Mouse (Mus musculus): ENCODE results near the gene Slco1a1. TPM values are rescaled to one million over a fixed set of nuclear protein-coding genes. Genes with fewer than 3 reads are reported as not detected.

The Slco1a1 gene
- polyA plus RNA-seq (2015; fragmentation: Nextera tagmentation; extraction: Ambion mirVana), result 0.52 and 0.67 TPM in 2 replicates

DNA sequence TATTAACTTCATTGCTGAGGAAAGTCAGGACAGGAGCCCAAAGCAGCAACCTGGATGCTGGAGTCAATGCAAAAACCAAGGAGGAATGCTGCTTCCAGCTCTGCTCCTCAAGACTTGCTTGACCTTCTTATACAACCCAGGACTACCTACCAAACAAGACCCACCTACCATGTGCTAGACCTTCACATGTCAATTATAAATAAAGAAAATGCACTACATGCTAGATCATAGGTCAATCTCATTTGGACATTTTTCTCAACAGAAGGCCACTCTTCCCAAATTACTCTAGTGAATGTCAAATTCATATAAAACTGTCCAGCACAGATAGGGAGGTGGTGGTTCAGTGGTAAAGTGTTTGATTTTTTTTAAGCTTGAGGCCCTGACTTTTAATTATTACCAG, at the start of gene Slco1a1:
Gene Slco1a1, minus strand, starts transcription at position 101 of the 400 bp plus-strand sequence.
- H3K4me1 ChIP-seq (ENCODE audit: insufficient read depth), result no peaks in the 10 kb centered on the region
- no peaks in the 10 kb centered on the region for H3K9me3 ChIP-seq (ENCODE audit: low read length)
- ATAC-seq, result no peak
- H3K4me3 ChIP-seq (ENCODE audit: low read depth, low read length), result no peak within 1 kb of the TSS
- no peaks in the 10 kb centered on the region for H3K27me3 ChIP-seq (ENCODE audit: insufficient read depth, low read length)
- no peaks in the 10 kb centered on the region for H3K36me3 ChIP-seq (replicated peaks; ENCODE audit: insufficient read depth, low read length)
- no peak within 1 kb of the TSS for H3K4me2 ChIP-seq (ENCODE audit: low read depth, low read length)
- TF ChIP-seq EP300 (IDR thresholded peaks at IDR 0.05; ENCODE audit: low read depth) (no peak), CTCF (IDR thresholded peaks at IDR 0.05; ENCODE audit: low read depth) (no peak)
- DNase-seq, result no peak
- no peak within 1 kb of the TSS for H3K27ac ChIP-seq (ENCODE audit: low read depth)
- no peak within 1 kb of the TSS for H3K9ac ChIP-seq (replicated peaks)

DNA sequence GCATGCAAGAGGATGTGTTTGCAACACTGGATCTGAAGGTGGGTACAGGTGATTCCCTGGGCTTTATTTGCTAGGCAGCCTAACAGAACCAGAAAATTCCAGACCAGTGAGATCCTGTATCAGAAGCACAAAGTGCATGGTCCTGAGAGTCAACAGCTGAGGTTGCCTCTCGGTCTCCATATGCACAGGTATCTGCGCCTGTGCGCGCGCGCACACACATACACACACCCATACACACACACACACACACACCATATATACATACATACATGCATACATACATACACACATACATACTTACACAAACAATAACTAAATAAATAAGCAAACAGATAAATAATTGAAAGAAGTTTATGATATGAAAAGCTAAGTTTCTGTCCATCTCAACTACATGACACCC, 40.0 kb upstream of the Slco1a1 start:
- DNase-seq, result no peak
- no peak overlapping the region for H3K4me3 ChIP-seq (ENCODE audit: low read depth, low read length)

DNA sequence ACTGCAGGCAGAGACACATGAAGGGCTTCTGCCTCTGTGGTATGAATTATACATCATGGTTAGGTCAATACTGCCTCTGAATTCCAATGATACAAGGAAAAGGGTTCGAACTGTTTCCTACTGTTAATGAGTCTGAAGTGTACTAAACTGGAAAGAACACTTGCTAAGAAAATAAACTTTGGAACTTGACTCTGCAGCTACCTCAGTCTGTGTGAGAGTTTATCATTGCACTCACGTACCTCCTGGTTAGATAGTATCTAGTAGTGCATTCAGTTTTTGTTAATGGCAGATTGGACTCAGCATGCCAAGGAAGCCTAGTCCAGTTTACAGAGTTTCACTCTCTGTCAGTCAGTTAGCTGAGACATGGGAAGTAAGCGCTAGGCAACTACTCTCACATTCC, 37.9 kb upstream of the Slco1a1 start:
- Histone ChIP-seq H3K4me1 (ENCODE audit: insufficient read depth) (no peaks in the 10 kb centered on the region), H3K4me3 (ENCODE audit: low read depth, low read length) (no peak overlapping the region), H3K9ac (replicated peaks) (no peak overlapping the region), H3K4me2 (ENCODE audit: low read depth, low read length) (no peak overlapping the region), H3K27ac (ENCODE audit: low read depth) (no peak overlapping the region), H3K27me3 (ENCODE audit: insufficient read depth, low read length) (no peaks in the 10 kb centered on the region), H3K36me3 (replicated peaks; ENCODE audit: insufficient read depth, low read length) (no peaks in the 10 kb centered on the region), H3K9me3 (ENCODE audit: low read length) (no peaks in the 10 kb centered on the region)
- TF ChIP-seq CTCF (IDR thresholded peaks at IDR 0.05; ENCODE audit: low read depth), result no peak
- TF ChIP-seq EP300 (IDR thresholded peaks at IDR 0.05; ENCODE audit: low read depth), result no peak
- WGBS (ENCODE audit: insufficient replicate concordance), result 67% methylated on average over 3 of the region's 3 CpGs
- ATAC-seq, result no peak
- no peak for DNase-seq

More for the DNA sequence above, 40.0 kb upstream of the Slco1a1 start:
- H3K4me1 ChIP-seq (ENCODE audit: insufficient read depth), result no peaks in the 10 kb centered on the region
- H3K4me2 ChIP-seq (ENCODE audit: low read depth, low read length), result no peak overlapping the region
- H3K9me3 ChIP-seq (ENCODE audit: low read length), result no peaks in the 10 kb centered on the region
- H3K36me3 ChIP-seq (replicated peaks; ENCODE audit: insufficient read depth, low read length), result no peaks in the 10 kb centered on the region
- no peak overlapping the region for H3K27ac ChIP-seq (ENCODE audit: low read depth)
- H3K9ac ChIP-seq (replicated peaks), result no peak overlapping the region
- WGBS (ENCODE audit: insufficient replicate concordance), result 91% methylated on average over 6 of the region's 6 CpGs
- ATAC-seq, result no peak
- TF ChIP-seq CTCF (IDR thresholded peaks at IDR 0.05; ENCODE audit: low read depth) (no peak), EP300 (IDR thresholded peaks at IDR 0.05; ENCODE audit: low read depth) (no peak)
- H3K27me3 ChIP-seq (ENCODE audit: insufficient read depth, low read length), result no peaks in the 10 kb centered on the region

DNA sequence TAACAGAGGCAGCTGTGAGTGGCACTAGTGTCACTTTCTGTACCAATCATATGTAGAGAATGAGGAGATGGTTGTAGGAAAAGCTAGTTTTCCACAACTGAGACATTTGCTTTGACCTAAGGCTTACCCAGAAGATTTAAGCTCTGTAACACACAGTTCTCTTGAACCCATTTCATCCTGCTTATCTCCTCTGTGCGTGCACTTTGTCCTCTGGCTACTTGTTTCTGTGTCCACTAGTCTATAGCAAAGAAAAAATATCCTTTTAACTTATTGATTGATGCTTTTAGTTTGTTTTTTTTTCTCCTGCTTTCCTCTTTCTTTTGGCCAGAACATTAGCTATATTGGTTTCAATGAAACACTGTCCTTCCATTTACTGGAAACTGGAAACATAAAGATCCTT, 15.7 kb upstream of the Slco1a1 start:
- H3K9me3 ChIP-seq (ENCODE audit: low read length), result no peaks in the 10 kb centered on the region
- no peak overlapping the region for H3K4me2 ChIP-seq (ENCODE audit: low read depth, low read length)
- H3K4me1 ChIP-seq (ENCODE audit: insufficient read depth), result no peaks in the 10 kb centered on the region
- DNase-seq, result no peak
- TF ChIP-seq EP300 (IDR thresholded peaks at IDR 0.05; ENCODE audit: low read depth) (no peak), CTCF (IDR thresholded peaks at IDR 0.05; ENCODE audit: low read depth) (no peak)
- H3K4me3 ChIP-seq (ENCODE audit: low read depth, low read length), result no peak overlapping the region
- H3K27me3 ChIP-seq (ENCODE audit: insufficient read depth, low read length), result no peaks in the 10 kb centered on the region
- WGBS (ENCODE audit: insufficient replicate concordance), result 40% methylated on average over 1 of the region's 1 CpGs
- no peak overlapping the region for H3K27ac ChIP-seq (ENCODE audit: low read depth)
- ATAC-seq, result no peak
- no peak overlapping the region for H3K9ac ChIP-seq (replicated peaks)
- H3K36me3 ChIP-seq (replicated peaks; ENCODE audit: insufficient read depth, low read length), result no peaks in the 10 kb centered on the region

DNA sequence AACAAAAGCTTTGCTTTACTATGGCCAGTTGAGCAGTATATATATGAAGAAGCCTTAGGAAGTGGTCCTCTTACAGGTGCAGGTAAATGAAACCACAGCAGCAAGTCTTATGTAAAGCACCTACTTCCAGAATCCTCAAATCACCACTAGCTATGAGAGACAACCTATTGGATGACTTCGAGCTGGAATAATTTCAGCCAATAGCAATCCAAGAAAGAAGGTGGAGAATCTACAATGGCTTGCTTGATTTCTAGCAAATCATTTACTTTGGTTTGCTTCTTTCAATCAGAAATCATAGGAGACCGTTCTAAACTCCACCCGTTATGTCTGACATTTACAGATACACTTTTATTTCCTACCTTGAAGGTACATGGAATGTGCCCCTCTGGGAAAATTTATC, 15.1 kb upstream of the Slco1a1 start:
- no peak overlapping the region for H3K27ac ChIP-seq (ENCODE audit: low read depth)
- ATAC-seq (no peak), DNase-seq (no peak)
- H3K27me3 ChIP-seq (ENCODE audit: insufficient read depth, low read length), result no peaks in the 10 kb centered on the region
- H3K4me2 ChIP-seq (ENCODE audit: low read depth, low read length), result no peak overlapping the region
- WGBS (ENCODE audit: insufficient replicate concordance), result 69% methylated on average over 3 of the region's 3 CpGs
- H3K9ac ChIP-seq (replicated peaks), result no peak overlapping the region
- no peaks in the 10 kb centered on the region for H3K36me3 ChIP-seq (replicated peaks; ENCODE audit: insufficient read depth, low read length)
- H3K9me3 ChIP-seq (ENCODE audit: low read length), result no peaks in the 10 kb centered on the region
- TF ChIP-seq CTCF (IDR thresholded peaks at IDR 0.05; ENCODE audit: low read depth), result no peak
- TF ChIP-seq EP300 (IDR thresholded peaks at IDR 0.05; ENCODE audit: low read depth), result no peak
- no peak overlapping the region for H3K4me3 ChIP-seq (ENCODE audit: low read depth, low read length)
- no peaks in the 10 kb centered on the region for H3K4me1 ChIP-seq (ENCODE audit: insufficient read depth)

DNA sequence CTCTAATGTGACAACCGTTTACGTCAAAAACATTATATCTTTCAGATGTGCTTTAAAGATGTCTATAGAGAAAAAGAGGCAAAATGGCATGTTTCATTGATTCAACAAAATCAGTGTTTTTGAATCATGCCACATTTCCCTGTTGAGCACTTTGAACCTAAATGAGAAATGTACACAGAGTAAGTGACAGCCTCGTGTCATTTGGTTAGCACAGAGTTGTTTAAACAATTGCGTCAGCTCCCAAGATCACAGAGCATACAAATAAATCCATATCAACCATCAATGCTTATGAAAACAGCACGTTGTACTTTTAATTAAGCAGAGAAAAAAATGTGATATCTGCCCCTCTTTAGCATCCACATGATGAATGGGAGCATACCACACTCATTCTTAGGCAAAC, 13.7 kb upstream of the Slco1a1 start:
- H3K27me3 ChIP-seq (ENCODE audit: insufficient read depth, low read length), result no peaks in the 10 kb centered on the region
- H3K4me3 ChIP-seq (ENCODE audit: low read depth, low read length), result no peak overlapping the region
- 57% methylated on average over 5 of the region's 5 CpGs for WGBS (ENCODE audit: insufficient replicate concordance)
- H3K27ac ChIP-seq (ENCODE audit: low read depth), result peak overlapping the region; percentile 77
- H3K36me3 ChIP-seq (replicated peaks; ENCODE audit: insufficient read depth, low read length), result no peaks in the 10 kb centered on the region
- no peaks in the 10 kb centered on the region for H3K9me3 ChIP-seq (ENCODE audit: low read length)
- H3K4me1 ChIP-seq (ENCODE audit: insufficient read depth), result no peaks in the 10 kb centered on the region
- peak; percentile 94 for ATAC-seq
- no peak for DNase-seq
- no peak overlapping the region for H3K4me2 ChIP-seq (ENCODE audit: low read depth, low read length)
- H3K9ac ChIP-seq (replicated peaks), result no peak overlapping the region
- no peak for TF ChIP-seq CTCF (IDR thresholded peaks at IDR 0.05; ENCODE audit: low read depth)
- TF ChIP-seq EP300 (IDR thresholded peaks at IDR 0.05; ENCODE audit: low read depth), result peak; percentile 35; the same call in 1 of the 2 replicates

DNA sequence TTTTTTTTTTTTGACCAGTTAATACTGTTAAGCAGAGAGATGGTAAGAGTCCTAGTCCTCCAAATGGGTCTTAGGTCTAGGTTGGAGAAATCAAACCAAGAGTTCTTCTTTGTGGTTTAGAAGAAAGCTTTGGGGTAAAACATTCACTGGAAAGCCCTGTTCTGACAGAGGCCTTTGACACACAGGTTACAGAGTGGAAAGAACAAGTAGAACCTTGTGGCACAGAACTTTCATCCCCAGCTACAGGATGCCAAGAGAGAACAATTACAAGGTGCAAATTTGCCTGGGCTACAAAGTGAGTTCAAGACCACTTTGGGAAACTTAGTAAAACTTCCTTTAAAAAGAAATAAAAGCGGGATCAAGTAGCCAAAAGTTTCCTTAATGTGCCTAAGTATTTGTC, 6.3 kb downstream of the Slco1a1 start:
- ATAC-seq, result no peak
- H3K4me1 ChIP-seq (ENCODE audit: insufficient read depth), result no peaks in the 10 kb centered on the region
- no peak overlapping the region for H3K27ac ChIP-seq (ENCODE audit: low read depth)
- no peak overlapping the region for H3K4me3 ChIP-seq (ENCODE audit: low read depth, low read length)
- no peak for TF ChIP-seq CTCF (IDR thresholded peaks at IDR 0.05; ENCODE audit: low read depth)
- 70% methylated on average over 1 of the region's 1 CpGs for WGBS (ENCODE audit: insufficient replicate concordance)
- no peaks in the 10 kb centered on the region for H3K36me3 ChIP-seq (replicated peaks; ENCODE audit: insufficient read depth, low read length)
- H3K4me2 ChIP-seq (ENCODE audit: low read depth, low read length), result no peak overlapping the region
- H3K9ac ChIP-seq (replicated peaks), result no peak overlapping the region
- H3K9me3 ChIP-seq (ENCODE audit: low read length), result no peaks in the 10 kb centered on the region
- H3K27me3 ChIP-seq (ENCODE audit: insufficient read depth, low read length), result no peaks in the 10 kb centered on the region
- DNase-seq, result no peak

Measured in liver, postnatal 0 days (tissue).